Mouse (Mus musculus) small intestine, adult 2 months (tissue): ENCODE results near the gene Moap1.

Experiments
- CTCF ChIP-seq: fragments of 200-500 bp; IDR thresholded peaks from 2 replicates; pipeline ENCODE4 v1.5.1; 2012; ENCODE audit warnings: low read depth, mild to moderate bottlenecking, control low read depth, inconsistent platforms, low read length, moderate library complexity, mixed read lengths; ENCODE audit not compliant: insufficient replicate concordance, insufficient read length; ENCODE audit errors: extremely low read depth
- POLR2A ChIP-seq: fragments of 200-500 bp; IDR thresholded peaks from 2 replicates; pipeline ENCODE4 v1.6.1; 2012; ENCODE audit warnings: low read depth, mild to moderate bottlenecking, control low read depth, inconsistent platforms, low read length, moderate library complexity

DNA sequence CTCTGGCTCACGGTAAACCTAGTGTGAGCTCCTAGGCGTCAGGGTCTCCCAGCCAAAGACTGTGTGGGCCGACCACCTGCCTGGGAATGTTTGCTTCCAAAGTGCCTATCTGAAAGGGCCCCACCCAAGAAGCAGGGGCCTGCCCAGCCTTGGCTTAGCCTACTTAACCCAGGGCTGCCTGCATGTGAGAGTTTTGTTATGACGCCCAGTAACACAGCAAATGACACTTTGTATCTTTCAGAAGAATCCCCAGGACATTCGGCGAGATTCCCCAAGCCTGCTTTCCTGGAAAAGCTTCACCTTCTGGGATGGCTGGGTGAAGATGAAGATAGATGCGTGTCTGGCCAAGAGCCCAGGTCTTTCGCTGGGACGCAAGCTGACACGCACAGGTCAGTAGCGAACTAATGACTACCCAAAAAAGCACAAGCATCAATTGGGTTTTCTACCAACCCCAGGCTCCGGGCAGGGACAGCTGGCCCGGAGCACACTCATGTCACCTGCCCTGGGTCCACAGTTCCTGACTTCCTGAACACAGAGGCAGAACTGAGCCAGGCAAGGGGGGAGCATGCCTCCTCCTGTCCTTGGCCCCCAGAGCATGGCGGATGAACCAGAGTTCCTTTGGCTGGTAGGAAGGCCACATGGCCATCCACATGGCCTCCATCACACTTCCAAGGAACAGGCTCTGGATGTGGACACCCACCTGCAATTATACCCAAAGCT lies 46.7 kb downstream of the Moap1 start:
- TF ChIP-seq CTCF: no peak
- no peak for TF ChIP-seq POLR2A
